Mouse (Mus musculus) embryonic facial prominence, embryonic 10.5 days (tissue): ENCODE measurements at regions not wholly inside any gene's neighbourhood (a gene's known extent, or its start where the extent isn't known, plus 50 kb on each side); places are given as distances from the start of the nearest gene placed in this dataset.

Experiments
- DNase-seq: peaks from one replicate; pipeline ENCODE4 v3.0.0-alpha.2; 2017; ENCODE audit warnings: low spot score
- H3K27ac ChIP-seq: fragments of 300-500 bp; sonication (generic); replicated peaks from 2 replicates; pipeline ENCODE4 v1.5.1; 2016; ENCODE audit warnings: mild to moderate bottlenecking
- H3K27me3 ChIP-seq: fragments of 300-500 bp; sonication (generic); replicated peaks from 2 replicates; pipeline ENCODE4 v1.6.1; 2016; ENCODE audit warnings: low read depth, mild to moderate bottlenecking; ENCODE audit not compliant: poor library complexity, severe bottlenecking
- H3K36me3 ChIP-seq: fragments of 300-500 bp; sonication (generic); replicated peaks from 2 replicates; pipeline ENCODE4 v1.6.1; 2016; ENCODE audit warnings: mild to moderate bottlenecking, moderate library complexity
- H3K4me1 ChIP-seq: fragments of 300-500 bp; sonication (generic); 2 replicates; pipeline ENCODE4 v1.6.1; 2016
- H3K4me3 ChIP-seq: fragments of 300-500 bp; sonication (generic); 2 replicates; pipeline ENCODE4 v1.5.1; 2016; ENCODE audit warnings: mild to moderate bottlenecking, moderate library complexity
- H3K9me3 ChIP-seq: fragments of 300-500 bp; sonication (generic); 2 replicates; pipeline ENCODE4 v1.6.1; 2016; ENCODE audit warnings: mild to moderate bottlenecking
- WGBS: fragments of 180-500 bp; shearing (Covaris S2); methylation state at CpG from one replicate; pipeline ENCODE4 v1.1.7; 2016; 5-methylcytosine and 5-hydroxymethylcytosine counted together

- Histone ChIP-seq H3K4me3 (no peak overlapping the region), H3K27me3 (no peaks in the 10 kb centered on the region), H3K27ac (no peak overlapping the region), H3K9me3 (no peaks in the 10 kb centered on the region), H3K4me1 (peaks cover 8% of the 10 kb centered on the region), H3K36me3 (no peaks in the 10 kb centered on the region)
- no peak for DNase-seq
- WGBS: 31% methylated on average over 2 of the region's 2 CpGs
Observed at GRCm38 (mm10) chr4:97132650-97133049, 50.3 kb downstream of the Gm10192 start.

- no peaks in the 10 kb centered on the region for H3K27me3 ChIP-seq
- H3K27ac ChIP-seq: no peak overlapping the region
- no peak for DNase-seq
- no peak overlapping the region for H3K4me3 ChIP-seq
- 46% methylated on average over 4 of the region's 4 CpGs for WGBS
- H3K36me3 ChIP-seq: no peaks in the 10 kb centered on the region
- no peaks in the 10 kb centered on the region for H3K9me3 ChIP-seq
- H3K4me1 ChIP-seq: peaks cover 6% of the 10 kb centered on the region
Observed at GRCm38 (mm10) chr4:97127780-97128179, 55.2 kb downstream of the Gm10192 start.

- no peaks in the 10 kb centered on the region for H3K36me3 ChIP-seq
- WGBS: 79% methylated on average over 1 of the region's 1 CpGs
- no peaks in the 10 kb centered on the region for H3K4me1 ChIP-seq
- no peak overlapping the region for H3K4me3 ChIP-seq
- H3K9me3 ChIP-seq: no peaks in the 10 kb centered on the region
- no peak overlapping the region for H3K27ac ChIP-seq
- H3K27me3 ChIP-seq: no peaks in the 10 kb centered on the region
- no peak for DNase-seq
Observed at GRCm38 (mm10) chr4:97123861-97124260, 59.1 kb downstream of the Gm10192 start.

GRCm38 (mm10) chr4:97121952-97122351 is 61.0 kb downstream of the Gm10192 start:
- no peaks in the 10 kb centered on the region for H3K9me3 ChIP-seq
- no peak overlapping the region for H3K27ac ChIP-seq
- no peak overlapping the region for H3K4me3 ChIP-seq
- 84% methylated on average over 2 of the region's 2 CpGs for WGBS
- no peaks in the 10 kb centered on the region for H3K36me3 ChIP-seq
- no peaks in the 10 kb centered on the region for H3K27me3 ChIP-seq
- no peaks in the 10 kb centered on the region for H3K4me1 ChIP-seq
- no peak for DNase-seq

GRCm38 (mm10) chr4:97119459-97119858 is 63.5 kb downstream of the Gm10192 start:
- Histone ChIP-seq H3K4me1 (no peaks in the 10 kb centered on the region), H3K36me3 (no peaks in the 10 kb centered on the region), H3K9me3 (no peaks in the 10 kb centered on the region), H3K27ac (no peak overlapping the region), H3K4me3 (no peak overlapping the region), H3K27me3 (no peaks in the 10 kb centered on the region)
- WGBS: 91% methylated on average over 2 of the region's 2 CpGs
- no peak for DNase-seq

GRCm38 (mm10) chr4:97117016-97117415 is 66.0 kb downstream of the Gm10192 start:
- no peak overlapping the region for H3K27ac ChIP-seq
- H3K27me3 ChIP-seq: no peaks in the 10 kb centered on the region
- WGBS: 76% methylated on average over 1 of the region's 1 CpGs
- no peaks in the 10 kb centered on the region for H3K36me3 ChIP-seq
- H3K9me3 ChIP-seq: no peaks in the 10 kb centered on the region
- no peak overlapping the region for H3K4me3 ChIP-seq
- DNase-seq: no peak
- H3K4me1 ChIP-seq: no peaks in the 10 kb centered on the region

- 70% methylated on average over 1 of the region's 1 CpGs for WGBS
- H3K4me1 ChIP-seq: peaks cover 17% of the 10 kb centered on the region
- DNase-seq: no peak
Observed at GRCm38 (mm10) chr4:97102752-97103052, 80.3 kb downstream of the Gm10192 start.

GRCm38 (mm10) chr4:97101911-97102751 is 80.8 kb downstream of the Gm10192 start:
- H3K36me3 ChIP-seq: no peaks in the 10 kb centered on the region
- no peak overlapping the region for H3K27ac ChIP-seq
- H3K27me3 ChIP-seq: no peaks in the 10 kb centered on the region
- H3K4me3 ChIP-seq: no peak overlapping the region
- no peak for DNase-seq
- H3K9me3 ChIP-seq: no peaks in the 10 kb centered on the region
- H3K4me1 ChIP-seq: peaks cover 17% of the 10 kb centered on the region

More at GRCm38 (mm10) chr4:97102752-97103052, 80.3 kb downstream of the Gm10192 start:
- no peaks in the 10 kb centered on the region for H3K27me3 ChIP-seq
- H3K9me3 ChIP-seq: no peaks in the 10 kb centered on the region
- H3K4me3 ChIP-seq: no peak overlapping the region
- no peak overlapping the region for H3K27ac ChIP-seq
- H3K36me3 ChIP-seq: no peaks in the 10 kb centered on the region

GRCm38 (mm10) chr4:97099721-97100120 is 83.2 kb downstream of the Gm10192 start:
- Histone ChIP-seq H3K27ac (no peak overlapping the region), H3K27me3 (no peaks in the 10 kb centered on the region), H3K36me3 (no peaks in the 10 kb centered on the region), H3K9me3 (no peaks in the 10 kb centered on the region), H3K4me3 (no peak overlapping the region), H3K4me1 (peaks cover 17% of the 10 kb centered on the region)
- WGBS: 80% methylated on average over 3 of the region's 3 CpGs
- DNase-seq: no peak

- Histone ChIP-seq H3K27me3 (no peaks in the 10 kb centered on the region), H3K4me1 (no peaks in the 10 kb centered on the region), H3K36me3 (no peaks in the 10 kb centered on the region), H3K27ac (no peak overlapping the region), H3K9me3 (no peaks in the 10 kb centered on the region), H3K4me3 (no peak overlapping the region)
- no peak for DNase-seq
- 61% methylated on average over 3 of the region's 3 CpGs for WGBS
Observed at GRCm38 (mm10) chr4:97093576-97093975, 89.4 kb downstream of the Gm10192 start.

- DNase-seq: no peak
- Histone ChIP-seq H3K27ac (no peak overlapping the region), H3K4me1 (no peaks in the 10 kb centered on the region), H3K27me3 (no peaks in the 10 kb centered on the region), H3K4me3 (no peak overlapping the region), H3K36me3 (no peaks in the 10 kb centered on the region), H3K9me3 (no peaks in the 10 kb centered on the region)
- 86% methylated on average over 6 of the region's 6 CpGs for WGBS
Observed at GRCm38 (mm10) chr4:97050735-97051134, 132.2 kb downstream of the Gm10192 start.

GRCm38 (mm10) chr4:97049045-97049674 is 133.8 kb downstream of the Gm10192 start:
- no peak overlapping the region for H3K27ac ChIP-seq
- H3K4me3 ChIP-seq: no peak overlapping the region
- no peaks in the 10 kb centered on the region for H3K9me3 ChIP-seq
- no peaks in the 10 kb centered on the region for H3K36me3 ChIP-seq
- no peaks in the 10 kb centered on the region for H3K4me1 ChIP-seq
- H3K27me3 ChIP-seq: no peaks in the 10 kb centered on the region
- 75% methylated on average over 4 of the region's 4 CpGs for WGBS
- DNase-seq: no peak

- H3K4me3 ChIP-seq: no peak overlapping the region
- no peak overlapping the region for H3K27ac ChIP-seq
- WGBS: 44% methylated on average over 2 of the region's 2 CpGs
- DNase-seq: peak; percentile 35
- 0 out of 2 replicates have a peak, but pooled peaks cover 2% of the 10 kb centered on the region for H3K4me1 ChIP-seq
- H3K36me3 ChIP-seq: no peaks in the 10 kb centered on the region
- no peaks in the 10 kb centered on the region for H3K27me3 ChIP-seq
- H3K9me3 ChIP-seq: no peaks in the 10 kb centered on the region
Observed at GRCm38 (mm10) chr4:97037693-97038348, 145.1 kb downstream of the Gm10192 start.
